Comparison of ENCODE assay signal across 8 mouse cellular contexts in the genomic region with DNA sequence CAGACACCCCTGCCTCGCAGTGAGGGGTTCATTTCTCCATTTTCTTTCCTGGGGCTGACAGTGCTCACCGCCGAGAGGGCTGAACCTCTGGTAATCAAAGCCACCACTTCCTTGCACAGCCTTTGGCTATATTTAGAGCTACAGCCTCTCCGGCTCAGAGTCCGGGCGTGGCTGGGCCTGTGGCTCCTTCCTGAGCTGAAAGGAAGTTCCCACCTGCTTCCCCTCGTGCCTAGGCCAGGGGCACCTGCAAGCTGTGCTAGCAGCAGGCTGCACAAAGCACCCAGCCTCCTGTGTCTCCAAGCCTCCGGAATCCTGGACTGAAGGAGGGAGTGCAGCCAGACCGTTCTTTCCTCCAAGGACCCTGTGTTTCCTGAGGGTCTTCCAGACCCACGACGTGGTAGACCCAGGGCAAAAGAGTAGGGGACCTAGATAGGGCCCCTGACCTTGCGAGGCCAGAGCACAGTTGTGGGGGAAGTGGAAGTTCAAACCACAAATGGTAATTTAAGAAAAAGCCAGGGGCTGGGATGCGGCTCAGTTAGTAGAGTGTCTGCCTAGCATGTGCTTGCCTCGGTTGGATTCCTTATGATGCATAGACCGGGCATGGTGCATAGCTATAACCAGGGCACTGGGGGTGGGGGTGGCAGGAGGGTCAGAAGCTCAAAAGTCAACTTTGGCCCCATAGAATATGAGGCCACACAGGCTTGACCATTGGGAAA. TPM values are rescaled to one million over a fixed set of nuclear protein-coding genes. Genes with fewer than 3 reads are reported as not detected.
A peak's percentile ranks its signal among the peaks of the same experiment; 100 is the strongest.
DNase-seq lines count a peak whose midpoint lies in the region; ATAC-seq and TF ChIP-seq lines count a peak whose summit lies in the region.

No protein-coding gene starts in this region.

- no peak for TF ChIP-seq POLR2A in spleen, adult 2 months (IDR thresholded peaks at IDR 0.05; ENCODE audit: low read depth, low read length)

- H3K36me3 ChIP-seq in forebrain, embryonic 10.5 days (replicated peaks) = no peaks in the 10 kb centered on the region
- H3K36me3 ChIP-seq in forebrain, embryonic 13.5 days (ENCODE audit: poor library complexity, severe bottlenecking) = no peaks in the 10 kb centered on the region
- no peaks in the 10 kb centered on the region for H3K36me3 ChIP-seq in liver, embryonic 12.5 days
- no peaks in the 10 kb centered on the region for H3K36me3 ChIP-seq in spleen, adult 2 months (ENCODE audit: control insufficient read depth, insufficient read depth, low read length)

- WGBS in forebrain, embryonic 10.5 days = 76% methylated on average over 15 of the region's 15 CpGs
- WGBS in forebrain, embryonic 13.5 days = 79% methylated on average over 15 of the region's 15 CpGs
- 22% methylated on average over 15 of the region's 15 CpGs for WGBS in liver, embryonic 12.5 days (ENCODE audit: insufficient replicate concordance)
- 7% methylated on average over 15 of the region's 15 CpGs for WGBS in spleen, adult 2 months

- no peak for TF ChIP-seq CTCF in spleen, adult 2 months (IDR thresholded peaks at IDR 0.05; ENCODE audit: extremely low read depth, insufficient read depth, insufficient read length, insufficient replicate concordance)

- no peaks in the 10 kb centered on the region for H3K27me3 ChIP-seq in forebrain, embryonic 10.5 days (ENCODE audit: poor library complexity, severe bottlenecking)
- H3K27me3 ChIP-seq in forebrain, embryonic 13.5 days = no peaks in the 10 kb centered on the region
- 0 out of 2 replicates have a peak, but pooled peaks cover 6% of the 10 kb centered on the region for H3K27me3 ChIP-seq in liver, embryonic 12.5 days (replicated peaks)
- H3K27me3 ChIP-seq in spleen, adult 2 months (ENCODE audit: control insufficient read depth, insufficient read depth, low read length) = no peaks in the 10 kb centered on the region

- H3K4me3 ChIP-seq in forebrain, embryonic 10.5 days = no peak overlapping the region
- no peak overlapping the region for H3K4me3 ChIP-seq in forebrain, embryonic 13.5 days
- H3K4me3 ChIP-seq in liver, embryonic 12.5 days = no peak overlapping the region
- peak overlapping the region; percentile 42 for H3K4me3 ChIP-seq in spleen, adult 2 months (ENCODE audit: extremely low read depth, insufficient read depth, insufficient read length)

- no peak for ATAC-seq in forebrain, embryonic 13.5 days
- ATAC-seq in common myeloid progenitor, adult 5-6 weeks (replicated peaks; ENCODE audit: low read depth, poor library complexity, severe bottlenecking) = peak; percentile 89
- 0 out of 2 replicates have a peak, but pooled peaks have one; percentile 11 for ATAC-seq in liver, embryonic 12.5 days
- ATAC-seq in frontal cortex, adult (ENCODE audit: low TSS enrichment) = no peak

- no peak for DNase-seq in forebrain, embryonic 10.5 days (ENCODE audit: extremely low spot score, low spot score)
- DNase-seq in spleen, adult 2 months (ENCODE audit: low read depth in 1 of 2, low spot score in 2 of 2) = peak in 1 of 2 experiments; percentile 80
- no peak for DNase-seq in cerebellum, adult 18-20 months
- no peak for DNase-seq in Muller cell, postnatal 12 days (ENCODE audit: inconsistent ontology term)

- H3K9ac ChIP-seq in forebrain, embryonic 13.5 days = no peak overlapping the region
- H3K9ac ChIP-seq in liver, embryonic 12.5 days = peak overlapping the region; percentile 12; the same call in 1 of the 2 replicates

- no peaks in the 10 kb centered on the region for H3K9me3 ChIP-seq in forebrain, embryonic 10.5 days
- H3K9me3 ChIP-seq in forebrain, embryonic 13.5 days (replicated peaks) = no peaks in the 10 kb centered on the region
- H3K9me3 ChIP-seq in liver, embryonic 12.5 days (replicated peaks) = no peaks in the 10 kb centered on the region

- peaks cover 63% of the 10 kb centered on the region for H3K4me1 ChIP-seq in forebrain, embryonic 10.5 days
- no peaks in the 10 kb centered on the region for H3K4me1 ChIP-seq in forebrain, embryonic 13.5 days
- peaks cover 90% of the 10 kb centered on the region for H3K4me1 ChIP-seq in liver, embryonic 12.5 days
- peaks cover 70% of the 10 kb centered on the region for H3K4me1 ChIP-seq in spleen, adult 2 months (ENCODE audit: control insufficient read depth, insufficient read depth, insufficient read length)

- H3K27ac ChIP-seq in forebrain, embryonic 10.5 days = peak overlapping the region; percentile 48
- H3K27ac ChIP-seq in forebrain, embryonic 13.5 days = no peak overlapping the region
- peak overlapping the region; percentile 33 for H3K27ac ChIP-seq in liver, embryonic 12.5 days
- peak overlapping the region; percentile 94 for H3K27ac ChIP-seq in spleen, adult 2 months (ENCODE audit: insufficient read depth, low read length)

- no peak overlapping the region for H3K4me2 ChIP-seq in forebrain, embryonic 13.5 days
- H3K4me2 ChIP-seq in liver, embryonic 12.5 days = peak overlapping the region; percentile 9; the same call in 1 of the 2 replicates

RNA-seq across cellular contexts. Expression of a gene that starts 26.4 kb away (rescaled TPM):
- 119 and 123 TPM in 2 replicates for polyA plus RNA-seq in forebrain, embryonic 10.5 days (2016; fragmentation: Nextera tagmentation; extraction: Ambion mirVana)
- polyA plus RNA-seq in forebrain, embryonic 13.5 days (2015; fragmentation: Nextera tagmentation; extraction: Ambion mirVana) = 40.0 and 47.6 TPM in 2 replicates
- total RNA-seq in common myeloid progenitor, adult 5-6 weeks (2017) = 54.5 and 69.9 TPM in 2 replicates
- 305 and 313 TPM in 2 replicates for polyA plus RNA-seq in liver, embryonic 12.5 days (2016; fragmentation: Nextera tagmentation; extraction: Ambion mirVana)
- 663 and 724 TPM in 2 replicates for polyA plus RNA-seq in spleen, adult 2 months (2012; rRNA removed)

RNA-seq across cellular contexts. Expression of a gene that starts 46.8 kb away (rescaled TPM):
- polyA plus RNA-seq in forebrain, embryonic 10.5 days (2016; fragmentation: Nextera tagmentation; extraction: Ambion mirVana) = 168 TPM in 2 replicates
- 146 and 148 TPM in 2 replicates for polyA plus RNA-seq in forebrain, embryonic 13.5 days (2015; fragmentation: Nextera tagmentation; extraction: Ambion mirVana)
- total RNA-seq in common myeloid progenitor, adult 5-6 weeks (2017) = 87.9 and 91.3 TPM in 2 replicates
- 117 and 119 TPM in 2 replicates for polyA plus RNA-seq in liver, embryonic 12.5 days (2016; fragmentation: Nextera tagmentation; extraction: Ambion mirVana)
- 48.3 and 51.5 TPM in 2 replicates for polyA plus RNA-seq in spleen, adult 2 months (2012; rRNA removed)

Comparison
In these comparisons a context has a peak if more than half of its experiments do, and no peak if none do; other contexts are left out.
1. ATAC-seq: peak in common myeloid progenitor, adult 5-6 weeks (single experiment) and liver, embryonic 12.5 days (single experiment); none in forebrain, embryonic 13.5 days (single experiment) and frontal cortex, adult (single experiment).